Comparison of ENCODE assay signal across 8 mouse cellular contexts in the genomic region with DNA sequence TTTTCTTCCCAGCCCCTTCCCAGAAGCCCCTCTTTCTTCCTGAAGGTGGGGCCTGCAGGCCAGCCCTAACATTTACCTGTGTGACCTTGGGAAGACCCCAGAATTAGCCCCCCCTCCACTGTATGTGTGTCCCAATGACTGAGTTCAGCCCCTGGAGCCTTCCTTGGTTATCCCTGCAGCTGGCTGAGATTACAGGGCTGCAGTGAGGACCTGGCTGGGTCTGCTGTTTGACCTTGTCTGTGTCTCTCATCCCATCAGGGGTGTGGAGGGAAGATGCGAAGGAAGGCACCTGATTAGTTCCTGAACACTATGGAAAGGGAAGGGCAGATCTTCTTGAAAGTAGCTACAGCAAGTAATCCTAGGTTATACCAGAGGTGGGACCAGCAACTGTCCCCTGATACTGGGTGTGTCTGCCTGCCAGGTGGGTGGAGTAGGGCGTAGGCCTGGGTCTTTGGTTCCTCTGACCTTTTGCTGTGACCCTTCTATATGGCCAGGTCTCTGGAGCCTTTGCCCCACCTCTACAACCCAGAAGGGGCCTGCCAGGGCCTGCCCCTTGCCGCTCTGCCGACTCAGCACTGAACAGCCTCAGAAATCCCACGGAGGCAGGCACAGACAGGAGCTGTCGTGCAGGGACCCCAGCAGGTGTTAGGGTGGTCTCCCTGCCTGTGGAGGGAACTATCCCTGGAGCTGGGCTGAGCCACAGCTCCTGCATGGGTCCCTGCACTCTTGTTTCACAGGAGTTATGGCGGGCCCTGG. TPM values are rescaled to one million over a fixed set of nuclear protein-coding genes. Genes with fewer than 3 reads are reported as not detected.
DNase-seq lines count a peak whose midpoint lies in the region; ATAC-seq and TF ChIP-seq lines count a peak whose summit lies in the region.

No protein-coding gene starts in this region.

- no peak for TF ChIP-seq CTCF in forebrain, postnatal 0 days (IDR thresholded peaks at IDR 0.05; ENCODE audit: low read depth)
- no peak for TF ChIP-seq CTCF in lung, postnatal 0 days (IDR thresholded peaks at IDR 0.05)

- no peak overlapping the region for H3K4me2 ChIP-seq in forebrain, embryonic 12.5 days
- H3K4me2 ChIP-seq in forebrain, postnatal 0 days (ENCODE audit: low read depth) = no peak overlapping the region
- peak overlapping the region; percentile 68 for H3K4me2 ChIP-seq in lung, postnatal 0 days (replicated peaks; ENCODE audit: low read depth, low read length)
- H3K4me2 ChIP-seq in intestine, embryonic 14.5 days (ENCODE audit: low read length) = peak overlapping the region; percentile 73
- H3K4me2 ChIP-seq in neural tube, embryonic 15.5 days = peak overlapping the region; percentile 96

- no peak for TF ChIP-seq EP300 in lung, postnatal 0 days (IDR thresholded peaks at IDR 0.05)

- peaks cover 34% of the 10 kb centered on the region for H3K36me3 ChIP-seq in forebrain, embryonic 12.5 days (replicated peaks)
- peaks cover 28% of the 10 kb centered on the region for H3K36me3 ChIP-seq in forebrain, postnatal 0 days (ENCODE audit: insufficient read depth)
- H3K36me3 ChIP-seq in lung, postnatal 0 days (ENCODE audit: insufficient read depth, low read length) = peaks cover 18% of the 10 kb centered on the region
- H3K36me3 ChIP-seq in intestine, embryonic 14.5 days (ENCODE audit: control insufficient read depth, insufficient read depth, low read length) = peaks cover 32% of the 10 kb centered on the region
- H3K36me3 ChIP-seq in neural tube, embryonic 15.5 days = peaks cover 34% of the 10 kb centered on the region

- H3K9me3 ChIP-seq in forebrain, embryonic 12.5 days = no peaks in the 10 kb centered on the region
- no peaks in the 10 kb centered on the region for H3K9me3 ChIP-seq in forebrain, postnatal 0 days (ENCODE audit: low read length)
- no peaks in the 10 kb centered on the region for H3K9me3 ChIP-seq in lung, postnatal 0 days (ENCODE audit: low read length)
- H3K9me3 ChIP-seq in intestine, embryonic 14.5 days (ENCODE audit: control insufficient read depth, low read length) = no peaks in the 10 kb centered on the region
- no peaks in the 10 kb centered on the region for H3K9me3 ChIP-seq in neural tube, embryonic 15.5 days (replicated peaks)

- WGBS in forebrain, embryonic 12.5 days = 85% methylated on average over 7 of the region's 7 CpGs
- WGBS in forebrain, postnatal 0 days = 78% methylated on average over 7 of the region's 7 CpGs
- WGBS in lung, postnatal 0 days = 79% methylated on average over 7 of the region's 7 CpGs
- 78% methylated on average over 7 of the region's 7 CpGs for WGBS in intestine, embryonic 14.5 days
- 84% methylated on average over 7 of the region's 7 CpGs for WGBS in neural tube, embryonic 15.5 days

- H3K27ac ChIP-seq in forebrain, embryonic 12.5 days = 0 out of 2 replicates have a peak overlapping the region, but pooled peaks have one; percentile 8
- no peak overlapping the region for H3K27ac ChIP-seq in forebrain, postnatal 0 days (ENCODE audit: low read depth, low read length)
- 0 out of 2 replicates have a peak overlapping the region, but pooled peaks have one; percentile 38 for H3K27ac ChIP-seq in lung, postnatal 0 days (ENCODE audit: low read length)
- H3K27ac ChIP-seq in intestine, embryonic 14.5 days (ENCODE audit: low read depth) = no peak overlapping the region
- H3K27ac ChIP-seq in neural tube, embryonic 15.5 days (replicated peaks) = no peak overlapping the region

- DNase-seq in forebrain, postnatal 0 days = no peak
- no peak for DNase-seq in lung, postnatal 0 days (ENCODE audit: low spot score)
- no peak for DNase-seq in lung, postnatal 4 days
- DNase-seq in intestine, embryonic 14.5 days (ENCODE audit: low spot score) = no peak
- no peak for DNase-seq in adrenal gland, adult (ENCODE audit: inconsistent age in 2 of 2, low spot score in 1 of 2)
- DNase-seq in thymus, postnatal 25 days = no peak

- ATAC-seq in forebrain, embryonic 12.5 days (ENCODE audit: low FRiP score) = no peak
- ATAC-seq in forebrain, postnatal 0 days = no peak
- ATAC-seq in lung, postnatal 0 days = no peak
- no peak for ATAC-seq in intestine, embryonic 14.5 days (replicated peaks; ENCODE audit: low FRiP score, low TSS enrichment, low read depth)
- no peak for ATAC-seq in neural tube, embryonic 15.5 days (ENCODE audit: low FRiP score)

- H3K9ac ChIP-seq in forebrain, embryonic 12.5 days = 0 out of 2 replicates have a peak overlapping the region, but pooled peaks have one; percentile 25
- no peak overlapping the region for H3K9ac ChIP-seq in forebrain, postnatal 0 days
- peak overlapping the region; percentile 34; the same call in 1 of the 2 replicates for H3K9ac ChIP-seq in lung, postnatal 0 days (replicated peaks; ENCODE audit: low read depth)
- H3K9ac ChIP-seq in intestine, embryonic 14.5 days (ENCODE audit: low read length) = no peak overlapping the region
- H3K9ac ChIP-seq in neural tube, embryonic 15.5 days (replicated peaks) = no peak overlapping the region

- H3K4me3 ChIP-seq in forebrain, embryonic 12.5 days (replicated peaks) = no peak overlapping the region
- H3K4me3 ChIP-seq in forebrain, postnatal 0 days (ENCODE audit: low read depth, low read length) = no peak overlapping the region
- no peak overlapping the region for H3K4me3 ChIP-seq in lung, postnatal 0 days (ENCODE audit: low read depth, low read length)
- H3K4me3 ChIP-seq in intestine, embryonic 14.5 days (ENCODE audit: low read depth, low read length) = no peak overlapping the region
- no peak overlapping the region for H3K4me3 ChIP-seq in neural tube, embryonic 15.5 days (replicated peaks)

- H3K27me3 ChIP-seq in forebrain, embryonic 12.5 days = no peaks in the 10 kb centered on the region
- no peaks in the 10 kb centered on the region for H3K27me3 ChIP-seq in forebrain, postnatal 0 days (ENCODE audit: insufficient read depth, low read length)
- H3K27me3 ChIP-seq in lung, postnatal 0 days (replicated peaks; ENCODE audit: insufficient read depth, low read length) = no peaks in the 10 kb centered on the region
- no peaks in the 10 kb centered on the region for H3K27me3 ChIP-seq in intestine, embryonic 14.5 days (replicated peaks; ENCODE audit: control insufficient read depth, insufficient read depth, low read length)
- H3K27me3 ChIP-seq in neural tube, embryonic 15.5 days (replicated peaks) = no peaks in the 10 kb centered on the region

- H3K4me1 ChIP-seq in forebrain, embryonic 12.5 days = peaks cover 52% of the 10 kb centered on the region
- peaks cover 9% of the 10 kb centered on the region for H3K4me1 ChIP-seq in forebrain, postnatal 0 days (ENCODE audit: insufficient read depth)
- peaks cover 44% of the 10 kb centered on the region for H3K4me1 ChIP-seq in lung, postnatal 0 days (ENCODE audit: insufficient read depth, low read depth, low read length)
- peaks cover 40% of the 10 kb centered on the region for H3K4me1 ChIP-seq in intestine, embryonic 14.5 days (replicated peaks; ENCODE audit: control insufficient read depth, insufficient read depth, low read length)
- peaks cover 60% of the 10 kb centered on the region for H3K4me1 ChIP-seq in neural tube, embryonic 15.5 days

RNA-seq across cellular contexts. Expression of a gene that starts 6.6 kb away (rescaled TPM):
- 12.4 and 13.5 TPM in 2 replicates for polyA plus RNA-seq in forebrain, embryonic 12.5 days (2016; fragmentation: Nextera tagmentation; extraction: Ambion mirVana)
- 21.6 and 27.2 TPM in 2 replicates for total RNA-seq in forebrain, postnatal 0 days (2014; rRNA removed)
- 12.4 and 15.7 TPM in 2 replicates for polyA plus RNA-seq in forebrain, postnatal 0 days (2015; fragmentation: Nextera tagmentation; extraction: Ambion mirVana)
- 58.2 and 62.0 TPM in 2 replicates for polyA plus RNA-seq in lung, postnatal 0 days (2015; fragmentation: Nextera tagmentation; extraction: Ambion mirVana)
- 23.2 and 28.7 TPM in 2 replicates for polyA plus RNA-seq in intestine, embryonic 14.5 days (2014; fragmentation: Nextera tagmentation; extraction: Ambion mirVana)
- polyA plus RNA-seq in neural tube, embryonic 15.5 days (2015; fragmentation: Nextera tagmentation; extraction: Ambion mirVana) = 14.8 and 21.0 TPM in 2 replicates

RNA-seq across cellular contexts. Expression of a gene that starts 26.1 kb away (rescaled TPM):
- 51.6 and 52.9 TPM in 2 replicates for polyA plus RNA-seq in forebrain, embryonic 12.5 days (2016; fragmentation: Nextera tagmentation; extraction: Ambion mirVana)
- 30.1 and 32.5 TPM in 2 replicates for total RNA-seq in forebrain, postnatal 0 days (2014; rRNA removed)
- 28.1 and 35.8 TPM in 2 replicates for polyA plus RNA-seq in forebrain, postnatal 0 days (2015; fragmentation: Nextera tagmentation; extraction: Ambion mirVana)
- polyA plus RNA-seq in lung, postnatal 0 days (2015; fragmentation: Nextera tagmentation; extraction: Ambion mirVana) = 27.9 TPM in 2 replicates
- 40.8 and 43.3 TPM in 2 replicates for polyA plus RNA-seq in intestine, embryonic 14.5 days (2014; fragmentation: Nextera tagmentation; extraction: Ambion mirVana)
- polyA plus RNA-seq in neural tube, embryonic 15.5 days (2015; fragmentation: Nextera tagmentation; extraction: Ambion mirVana) = 52.8 and 57.3 TPM in 2 replicates

RNA-seq across cellular contexts. Expression of a gene that starts 34.8 kb away (rescaled TPM):
- polyA plus RNA-seq in forebrain, embryonic 12.5 days (2016; fragmentation: Nextera tagmentation; extraction: Ambion mirVana) = 518 and 540 TPM in 2 replicates
- 2,084 and 2,175 TPM in 2 replicates for total RNA-seq in forebrain, postnatal 0 days (2014; rRNA removed)
- polyA plus RNA-seq in forebrain, postnatal 0 days (2015; fragmentation: Nextera tagmentation; extraction: Ambion mirVana) = 466 and 485 TPM in 2 replicates
- 509 and 537 TPM in 2 replicates for polyA plus RNA-seq in lung, postnatal 0 days (2015; fragmentation: Nextera tagmentation; extraction: Ambion mirVana)
- polyA plus RNA-seq in intestine, embryonic 14.5 days (2014; fragmentation: Nextera tagmentation; extraction: Ambion mirVana) = 484 and 490 TPM in 2 replicates
- 493 and 549 TPM in 2 replicates for polyA plus RNA-seq in neural tube, embryonic 15.5 days (2015; fragmentation: Nextera tagmentation; extraction: Ambion mirVana)

RNA-seq across cellular contexts. Expression of a gene that starts 35.9 kb away (rescaled TPM):
- polyA plus RNA-seq in forebrain, embryonic 12.5 days (2016; fragmentation: Nextera tagmentation; extraction: Ambion mirVana) = 208 and 210 TPM in 2 replicates
- total RNA-seq in forebrain, postnatal 0 days (2014; rRNA removed) = 194 and 215 TPM in 2 replicates
- 167 and 194 TPM in 2 replicates for polyA plus RNA-seq in forebrain, postnatal 0 days (2015; fragmentation: Nextera tagmentation; extraction: Ambion mirVana)
- 118 and 121 TPM in 2 replicates for polyA plus RNA-seq in lung, postnatal 0 days (2015; fragmentation: Nextera tagmentation; extraction: Ambion mirVana)
- polyA plus RNA-seq in intestine, embryonic 14.5 days (2014; fragmentation: Nextera tagmentation; extraction: Ambion mirVana) = 174 and 185 TPM in 2 replicates
- polyA plus RNA-seq in neural tube, embryonic 15.5 days (2015; fragmentation: Nextera tagmentation; extraction: Ambion mirVana) = 227 and 241 TPM in 2 replicates

RNA-seq across cellular contexts. Expression of a gene that starts 41.2 kb away (rescaled TPM):
- 62.8 and 67.4 TPM in 2 replicates for polyA plus RNA-seq in forebrain, embryonic 12.5 days (2016; fragmentation: Nextera tagmentation; extraction: Ambion mirVana)
- total RNA-seq in forebrain, postnatal 0 days (2014; rRNA removed) = 64.6 and 68.9 TPM in 2 replicates
- polyA plus RNA-seq in forebrain, postnatal 0 days (2015; fragmentation: Nextera tagmentation; extraction: Ambion mirVana) = 58.1 TPM in 2 replicates
- 48.9 and 50.2 TPM in 2 replicates for polyA plus RNA-seq in lung, postnatal 0 days (2015; fragmentation: Nextera tagmentation; extraction: Ambion mirVana)
- 57.8 and 58.8 TPM in 2 replicates for polyA plus RNA-seq in intestine, embryonic 14.5 days (2014; fragmentation: Nextera tagmentation; extraction: Ambion mirVana)
- 65.7 and 70.4 TPM in 2 replicates for polyA plus RNA-seq in neural tube, embryonic 15.5 days (2015; fragmentation: Nextera tagmentation; extraction: Ambion mirVana)

Comparison
In these comparisons a context has a peak if more than half of its experiments do, and no peak if none do; other contexts are left out.
1. H3K27ac ChIP-seq: peak in forebrain, embryonic 12.5 days (single experiment) and lung, postnatal 0 days (single experiment); none in forebrain, postnatal 0 days (single experiment), intestine, embryonic 14.5 days (single experiment) and neural tube, embryonic 15.5 days (single experiment).
2. H3K9ac ChIP-seq: peak in forebrain, embryonic 12.5 days (single experiment) and lung, postnatal 0 days (single experiment); none in forebrain, postnatal 0 days (single experiment), intestine, embryonic 14.5 days (single experiment) and neural tube, embryonic 15.5 days (single experiment).
3. H3K4me2 ChIP-seq: peak in lung, postnatal 0 days (single experiment), intestine, embryonic 14.5 days (single experiment) and neural tube, embryonic 15.5 days (single experiment); none in forebrain, embryonic 12.5 days (single experiment) and forebrain, postnatal 0 days (single experiment).